Mouse (Mus musculus): ENCODE measurements around the gene Large1.
A peak's percentile ranks its signal among the peaks of the same experiment; 100 is the strongest.
"Not testable (repeated sequence)": the region's sequence is repeated elsewhere in the genome, so short reads cannot be mapped to it uniquely, and the experiment has no call there.

Gene Large1

DNA sequence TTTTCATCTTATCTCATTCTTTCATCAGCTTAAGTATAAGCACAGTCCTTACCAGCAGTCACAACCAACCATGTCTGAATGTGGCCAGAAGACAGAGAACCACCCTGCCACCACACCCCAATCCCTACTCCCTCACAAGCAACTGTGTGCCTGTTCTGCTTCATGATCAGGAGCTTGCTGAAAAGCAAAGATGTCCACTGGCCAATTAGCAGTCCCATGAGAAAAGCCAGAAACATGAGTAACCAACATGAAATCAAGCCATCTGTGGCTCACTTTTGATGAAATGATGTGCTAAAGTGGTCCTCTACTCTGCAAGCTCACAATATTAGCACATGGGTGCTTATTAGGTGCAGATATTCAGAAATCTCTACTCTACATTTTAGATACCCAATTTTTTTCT, 57.8 kb downstream of the Large1 start:
- DNase-seq (ENCODE audit: low spot score in 2 of 2) = no peak

DNA sequence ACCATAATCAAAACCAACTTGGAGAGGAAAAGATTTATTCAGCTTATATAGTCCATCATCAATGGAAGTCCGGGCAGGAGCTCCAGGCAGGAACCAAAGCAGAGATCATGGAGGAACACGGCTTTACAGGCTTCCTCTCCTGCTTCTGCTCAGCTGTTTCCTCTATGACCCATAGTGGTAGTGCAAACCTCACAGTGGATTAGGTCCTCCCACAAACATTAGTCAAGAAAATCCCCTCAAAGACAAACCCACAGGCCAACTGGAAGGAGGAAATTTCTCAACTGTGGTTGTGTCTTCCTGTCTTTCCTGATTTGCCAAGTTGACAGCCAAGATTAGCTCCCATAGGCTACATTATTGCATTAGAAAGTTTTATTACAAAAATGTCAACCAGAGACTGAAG, 59.7 kb downstream of the Large1 start:
- no peak for DNase-seq (ENCODE audit: low spot score in 2 of 2)

DNA sequence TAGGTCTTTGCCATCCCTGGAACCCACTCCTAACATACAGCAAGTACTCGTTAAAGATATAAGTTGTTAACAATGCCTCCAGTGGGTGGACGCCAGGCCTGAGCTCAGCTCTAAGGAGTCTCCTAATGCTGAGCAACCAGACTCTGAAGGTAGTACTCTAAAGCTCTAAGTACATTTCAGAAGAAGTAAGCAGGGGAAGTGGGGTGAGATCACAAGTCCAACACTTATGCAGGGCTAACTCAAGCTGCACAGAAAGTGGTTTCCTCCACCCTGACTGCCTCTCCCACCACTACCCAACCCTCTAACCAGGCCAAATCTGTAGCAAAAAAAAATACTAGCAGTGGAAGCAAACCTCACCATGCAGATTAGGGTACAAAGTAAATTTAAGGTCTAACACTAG, 61.7 kb downstream of the Large1 start:
- DNase-seq (ENCODE audit: low spot score in 2 of 2) = no peak

DNA sequence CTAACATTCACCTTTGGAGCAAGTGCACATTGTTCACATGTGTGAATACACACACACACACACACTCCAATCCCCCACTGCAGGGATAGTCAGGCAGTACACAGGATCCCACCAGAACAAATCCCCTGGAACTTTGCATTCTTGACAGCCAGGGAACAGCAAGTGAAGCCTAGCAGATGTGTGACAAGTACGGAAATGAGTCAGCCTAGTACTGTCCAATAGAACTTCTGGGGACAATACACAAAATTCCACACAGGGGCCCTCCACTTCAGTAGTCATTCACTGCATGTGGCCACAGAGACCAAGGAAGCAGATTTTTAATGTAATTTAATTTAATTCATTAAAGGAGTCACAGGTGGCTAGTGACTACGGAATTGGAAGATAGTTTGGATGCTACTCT, 62.7 kb downstream of the Large1 start:
- no peak for DNase-seq (ENCODE audit: low spot score in 2 of 2)

DNA sequence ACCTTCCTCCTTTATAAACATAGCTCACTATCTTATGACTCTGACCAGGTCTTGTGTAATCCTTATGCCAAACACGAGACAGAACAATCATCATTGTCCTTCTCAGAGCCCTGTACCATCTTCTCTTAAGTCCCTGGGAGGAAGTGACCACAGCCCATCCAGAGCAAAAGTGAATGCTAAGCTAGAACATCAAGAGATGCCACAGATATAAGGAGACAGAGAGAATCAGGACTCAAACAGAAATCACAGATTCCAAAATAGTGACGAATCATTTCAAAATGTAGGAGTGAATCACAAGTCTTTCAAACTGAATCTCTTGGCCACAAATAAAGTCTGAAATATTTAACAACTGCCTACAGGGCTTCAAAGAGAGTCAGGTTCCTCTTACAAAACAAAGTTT, 63.5 kb downstream of the Large1 start:
- DNase-seq (ENCODE audit: low spot score in 2 of 2) = no peak

DNA sequence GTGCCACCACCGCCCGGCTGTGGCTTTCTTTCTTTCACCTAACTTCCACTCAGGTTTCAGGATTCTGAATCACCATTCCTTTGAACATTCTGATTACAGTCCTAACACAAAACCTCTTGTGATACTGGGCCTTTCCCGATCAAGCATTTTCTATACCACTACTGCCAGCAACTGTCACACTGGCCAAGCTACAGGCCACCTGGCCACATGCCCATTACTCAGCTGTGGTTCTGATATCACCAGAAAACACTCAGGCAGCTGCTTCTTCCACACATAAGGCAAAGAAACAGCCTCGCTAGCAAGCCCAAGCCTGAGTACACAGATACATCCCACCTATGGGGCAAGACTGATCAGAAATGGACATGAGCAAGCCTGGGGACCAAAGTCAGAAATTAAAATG, 71.3 kb downstream of the Large1 start:
- no peak for DNase-seq (ENCODE audit: low spot score in 2 of 2)

DNA sequence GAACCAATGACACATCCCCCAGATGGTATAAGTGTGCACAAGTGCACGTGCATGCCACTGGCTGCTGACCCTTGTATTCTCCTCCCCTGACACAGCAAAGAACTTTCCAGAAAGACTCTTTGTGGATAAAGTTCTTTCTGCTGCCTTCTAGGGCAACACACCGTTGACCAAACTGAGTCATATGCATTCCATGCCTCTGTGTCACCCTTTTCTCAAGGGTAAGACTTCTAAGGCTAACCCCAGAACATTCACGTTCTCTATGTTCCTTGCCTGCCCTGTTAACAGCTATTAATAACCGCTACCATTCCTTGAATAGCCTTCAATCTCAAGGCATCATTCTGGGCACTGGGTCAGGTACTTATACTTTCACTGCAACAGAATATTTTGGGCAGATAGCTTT, 77.3 kb downstream of the Large1 start:
- no peak for DNase-seq (ENCODE audit: low spot score in 2 of 2)

DNA sequence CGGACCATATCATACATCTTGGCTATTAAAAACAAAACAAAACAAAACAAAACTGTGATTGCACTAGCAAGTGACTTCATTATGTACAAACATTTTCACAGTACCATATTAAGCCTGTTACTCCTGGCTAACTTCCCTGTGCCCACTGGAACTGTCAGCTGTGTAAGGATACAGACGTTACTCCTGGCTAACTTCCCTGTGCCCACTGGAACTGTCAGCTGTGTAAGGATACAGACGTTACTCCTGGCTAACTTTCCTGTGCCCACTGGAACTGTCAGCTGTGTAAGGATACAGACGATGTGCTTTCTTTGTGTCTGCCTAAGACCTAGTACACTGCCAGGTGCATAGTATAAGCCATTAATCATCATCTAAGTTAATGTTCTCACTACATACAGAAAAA, 77.9 kb downstream of the Large1 start:
- not testable (repeated sequence) for DNase-seq (ENCODE audit: low spot score in 2 of 2)

DNA sequence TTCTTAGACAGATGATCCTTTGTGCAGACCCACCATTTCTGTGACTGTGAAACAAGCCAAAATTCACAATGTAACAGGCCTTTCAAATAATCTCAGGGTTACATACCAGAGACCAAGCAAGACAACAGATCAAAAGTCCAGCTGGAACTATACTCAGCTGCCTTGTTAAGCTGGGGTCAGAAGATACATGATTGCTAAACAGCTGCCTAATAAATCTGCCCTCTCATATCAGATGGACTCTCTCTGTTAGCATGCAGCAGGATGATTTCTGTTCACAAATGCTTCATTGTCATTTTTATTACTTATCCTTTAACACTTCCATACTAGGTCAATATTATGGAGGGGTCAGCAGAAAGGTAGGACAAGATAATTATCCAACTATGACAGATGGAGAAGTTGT, 80.2 kb downstream of the Large1 start:
- no peak for DNase-seq (ENCODE audit: low spot score in 2 of 2)

DNA sequence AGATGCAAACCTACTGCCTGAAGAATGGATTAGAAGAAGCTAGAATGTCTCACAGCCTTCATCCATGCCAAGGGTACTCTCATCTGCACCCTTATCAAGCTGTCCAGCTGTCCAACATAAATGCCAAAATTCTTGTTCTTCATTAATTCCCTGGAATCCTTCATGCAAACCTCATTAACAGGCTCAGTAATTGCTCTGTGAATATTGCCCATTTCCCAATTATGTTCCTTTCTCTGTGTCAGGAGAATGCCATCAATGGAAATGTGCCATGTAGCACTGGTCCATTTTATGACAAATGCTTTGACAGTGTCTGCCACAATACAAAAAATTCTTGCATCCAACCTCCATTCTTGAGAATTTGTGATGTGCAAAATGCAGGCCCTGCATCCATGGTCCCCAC, 82.3 kb downstream of the Large1 start:
- no peak for DNase-seq (ENCODE audit: low spot score in 2 of 2)

DNA sequence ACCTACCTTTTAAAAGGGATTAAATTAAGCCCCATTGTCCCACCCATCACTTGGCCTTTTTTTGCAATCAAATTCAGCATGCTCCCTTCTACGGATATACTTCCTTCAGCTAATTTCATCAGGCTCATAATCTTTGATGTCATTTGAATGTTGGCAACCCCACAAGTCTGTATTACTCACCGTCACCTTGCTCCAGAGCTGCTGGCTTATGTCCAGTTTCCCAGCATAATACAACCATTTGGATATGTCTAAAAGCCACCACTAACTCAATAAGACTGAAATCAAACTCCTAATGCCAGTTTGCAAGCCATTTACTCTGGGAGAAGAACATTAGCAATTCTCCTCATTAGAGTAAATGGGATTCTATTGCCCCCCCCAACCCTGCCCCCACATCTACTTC, 95.4 kb downstream of the Large1 start:
- no peak for DNase-seq (ENCODE audit: low spot score in 2 of 2)

DNA sequence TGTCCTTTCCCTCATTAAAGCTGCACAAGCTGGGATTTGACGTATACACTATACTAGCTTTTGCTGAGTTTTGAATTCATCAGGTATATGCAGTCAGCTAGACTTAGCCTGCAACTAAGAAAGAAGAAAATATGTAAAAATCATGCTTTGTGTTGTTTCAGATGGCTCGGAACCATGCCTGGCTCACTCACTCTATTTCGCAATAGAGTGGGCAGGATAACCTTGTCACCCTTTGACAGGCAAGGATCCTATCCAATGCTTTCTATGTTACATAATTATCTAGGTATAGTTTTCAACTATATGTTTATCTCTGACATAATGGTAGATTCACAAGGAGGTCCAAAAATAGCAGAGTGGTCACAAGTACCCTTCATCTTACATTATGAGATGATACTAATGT, 109.2 kb downstream of the Large1 start:
- DNase-seq (ENCODE audit: low spot score in 2 of 2) = no peak

DNA sequence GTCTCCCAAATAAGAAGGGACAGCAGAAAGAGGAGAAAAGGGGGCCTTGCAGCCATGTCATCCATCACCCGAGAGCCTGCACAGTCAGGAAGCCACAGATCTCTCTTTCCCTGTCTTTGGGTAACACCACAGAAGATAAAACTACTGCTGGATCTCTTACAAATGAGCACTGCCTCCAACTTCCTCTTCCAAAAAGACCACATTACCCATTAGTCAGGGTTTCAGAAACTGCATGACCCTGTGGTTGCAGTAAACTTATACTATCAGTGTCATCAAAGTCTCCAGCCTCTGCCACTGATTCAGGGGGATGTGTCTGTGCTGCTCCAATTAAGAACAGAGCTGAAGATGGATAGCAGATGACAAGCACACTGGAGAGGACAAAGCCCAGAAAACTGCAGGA, 111.3 kb downstream of the Large1 start:
- no peak for DNase-seq (ENCODE audit: low spot score in 2 of 2)

DNA sequence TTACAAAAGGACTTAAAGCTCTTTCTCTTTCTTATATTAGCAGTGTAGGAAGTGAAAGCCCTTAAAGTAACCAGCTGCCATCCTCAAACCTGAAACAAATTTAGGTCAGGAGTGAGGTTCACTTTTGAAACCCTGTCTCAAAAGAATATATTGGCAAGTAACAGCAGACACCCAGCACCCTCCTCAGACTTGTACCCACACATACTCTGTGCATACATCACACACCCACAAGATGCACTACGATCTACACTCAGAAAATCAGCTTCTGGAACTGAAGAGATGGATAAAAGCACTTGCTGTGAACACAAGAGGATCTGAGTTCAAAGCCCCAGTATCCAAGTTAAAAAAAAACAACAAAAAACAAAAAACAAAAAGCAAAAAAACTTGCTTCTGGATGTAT, 119.1 kb downstream of the Large1 start:
- DNase-seq (ENCODE audit: low spot score in 2 of 2) = no peak

DNA sequence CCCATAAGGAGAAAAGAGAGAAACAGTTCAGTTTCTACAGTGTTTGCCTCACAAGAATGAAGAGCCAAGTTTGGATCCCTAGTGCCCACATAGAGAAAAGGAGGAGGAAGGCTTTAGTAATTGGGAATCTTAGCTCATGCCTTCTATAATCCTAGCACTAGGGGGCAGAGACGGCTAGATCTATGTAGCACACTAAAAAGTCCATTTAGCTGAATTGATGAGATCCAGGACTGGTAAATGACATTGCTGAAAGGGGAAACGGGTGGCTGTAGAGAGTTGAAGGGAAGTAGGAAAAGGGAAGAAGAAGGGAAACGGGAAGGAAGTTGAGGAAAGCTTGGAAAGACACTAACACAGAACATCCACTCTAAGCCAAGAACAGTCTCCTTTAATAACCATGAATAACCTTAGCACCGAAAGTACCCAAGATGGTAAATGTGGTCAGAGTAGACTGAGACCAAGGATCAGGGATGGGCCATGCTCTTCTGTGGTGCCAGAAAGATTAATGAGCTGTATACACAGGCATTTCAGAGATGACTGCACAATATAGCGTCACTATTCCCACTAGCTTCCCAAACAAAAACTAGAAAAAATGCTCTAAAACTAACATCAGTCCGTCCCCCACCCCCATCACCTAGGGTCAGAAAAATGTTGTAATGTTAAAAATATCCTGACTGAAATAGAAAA, 119.8 kb downstream of the Large1 start:
- peak; percentile 71 to 76 for DNase-seq (ENCODE audit: low spot score in 2 of 2)

DNA sequence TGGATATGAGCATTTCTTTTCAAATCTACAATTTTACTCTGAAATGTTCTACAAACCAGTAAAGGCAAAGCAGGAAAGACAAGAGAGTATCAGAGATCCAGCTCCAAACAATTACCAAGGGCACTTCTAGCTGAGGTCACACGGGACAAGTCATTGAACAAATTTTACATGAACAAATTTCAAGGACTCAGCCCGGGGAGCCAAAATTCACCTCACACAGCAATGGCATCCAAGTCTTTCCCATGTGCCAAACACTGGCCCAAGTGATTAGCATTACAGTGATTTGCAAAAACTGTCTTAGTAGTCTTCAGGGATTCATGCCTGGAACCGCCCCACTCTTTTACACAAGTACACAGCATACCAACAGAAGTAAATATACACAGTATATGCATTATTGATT, 126.5 kb downstream of the Large1 start:
- no peak for DNase-seq (ENCODE audit: low spot score in 2 of 2)

DNA sequence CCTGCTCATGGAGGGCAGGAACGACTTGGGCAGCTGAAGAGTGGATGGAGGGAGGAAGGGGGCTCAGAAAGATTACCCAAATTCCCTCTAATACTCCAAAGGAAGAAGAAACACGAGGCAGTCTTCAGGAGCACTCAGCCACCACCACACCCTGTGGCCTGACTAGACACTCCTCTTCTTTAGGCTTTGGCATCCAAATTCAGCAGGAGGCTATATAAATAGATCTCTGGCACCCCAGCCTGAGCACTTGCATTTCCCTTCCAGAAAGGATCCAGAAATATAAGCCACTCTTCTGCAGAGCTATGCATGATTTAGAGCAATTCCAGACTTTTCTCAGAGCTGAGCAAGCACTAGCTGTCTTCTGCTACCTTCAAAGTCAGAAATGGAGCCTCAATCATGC, 127.7 kb downstream of the Large1 start:
- DNase-seq (ENCODE audit: low spot score in 2 of 2) = peak; percentile 26 to 33

DNA sequence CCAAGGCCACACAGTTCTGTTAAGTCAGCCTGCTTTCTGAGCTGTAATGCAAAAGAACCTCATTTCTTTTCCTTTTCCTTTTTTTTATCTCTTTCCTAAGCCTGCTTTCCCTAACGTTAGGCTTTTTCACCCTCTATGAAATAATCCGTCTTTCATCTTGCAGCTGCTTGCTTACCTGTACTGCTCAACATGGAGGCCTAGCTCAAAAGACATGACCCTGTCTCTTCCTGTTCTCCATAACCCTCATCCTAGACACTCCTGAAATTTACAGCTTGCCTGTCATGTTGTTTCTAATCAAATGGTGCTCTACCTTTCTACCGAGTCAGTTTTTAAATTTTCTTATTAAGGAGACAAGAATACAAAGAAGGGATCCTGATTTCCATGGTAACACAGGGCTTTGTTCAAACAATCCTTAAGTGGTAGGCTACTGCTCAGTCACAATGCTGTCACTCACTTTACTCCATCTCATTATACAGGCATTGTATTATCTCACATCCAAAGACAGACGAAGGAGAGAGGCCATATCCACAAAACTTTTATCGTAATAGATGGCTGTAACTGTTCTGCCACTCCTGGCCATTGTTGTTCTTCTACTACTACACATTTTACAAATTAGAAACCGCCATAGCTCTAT, 134.0 kb downstream of the Large1 start:
- DNase-seq (ENCODE audit: low spot score in 2 of 2) = no peak

DNA sequence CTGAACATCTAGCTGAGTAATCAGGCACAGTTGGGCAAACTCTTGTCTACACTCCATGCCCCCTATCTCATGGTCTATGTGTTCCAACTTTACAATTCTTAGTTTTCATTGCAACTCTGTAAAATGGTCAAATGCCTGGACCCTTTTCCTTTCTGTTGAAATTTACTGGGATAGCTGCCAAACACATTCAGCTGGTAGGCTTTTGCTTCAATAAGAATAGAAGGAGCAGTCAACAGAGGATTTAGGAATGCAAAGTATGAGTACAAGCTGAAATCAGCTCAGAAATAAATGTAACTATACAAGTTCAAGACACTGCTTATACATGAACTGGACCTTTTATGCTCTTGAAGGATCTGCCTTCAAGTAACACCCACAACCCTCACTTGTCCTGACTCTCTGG, 146.5 kb downstream of the Large1 start:
- DNase-seq (ENCODE audit: low spot score in 2 of 2) = no peak

DNA sequence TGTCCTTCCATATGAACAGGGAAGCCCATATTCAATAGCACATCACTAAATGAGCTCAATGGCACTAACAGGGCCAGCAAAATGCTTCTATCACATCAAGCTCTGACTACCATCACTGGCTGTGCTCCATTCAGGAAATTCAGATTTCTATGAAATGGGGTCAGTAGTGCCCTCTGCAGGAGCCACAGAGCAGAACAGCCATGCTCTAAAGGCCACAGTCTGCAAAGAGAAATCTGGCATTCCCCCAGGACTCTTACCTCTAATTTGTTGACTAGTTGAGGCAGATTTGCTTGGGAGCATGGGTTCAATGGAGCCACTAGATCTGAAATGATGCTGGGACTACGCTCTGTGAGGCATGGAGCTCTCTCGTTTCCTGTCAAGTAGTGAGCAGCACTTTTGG, 151.5 kb downstream of the Large1 start:
- no peak for DNase-seq (ENCODE audit: low spot score in 2 of 2)

DNA sequence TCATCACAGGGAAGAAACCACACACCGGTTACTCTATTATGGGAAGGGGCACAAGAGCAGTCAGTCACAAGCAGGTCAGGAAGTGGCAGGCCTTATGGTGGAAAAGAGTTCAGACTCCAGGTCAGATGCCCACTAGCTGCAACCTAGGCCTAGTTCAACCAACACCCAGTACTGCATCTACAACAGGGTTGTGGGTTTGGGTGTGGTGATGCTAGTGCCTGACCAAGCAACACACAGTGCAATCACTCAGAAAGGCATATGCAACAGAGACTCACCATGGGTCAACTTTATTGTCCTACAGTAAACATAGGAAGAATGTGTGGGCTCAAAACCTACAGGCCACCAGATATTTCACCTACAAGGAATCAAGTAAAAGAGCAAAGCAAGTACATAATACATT, 155.6 kb downstream of the Large1 start:
- DNase-seq (ENCODE audit: low spot score in 2 of 2) = no peak

DNA sequence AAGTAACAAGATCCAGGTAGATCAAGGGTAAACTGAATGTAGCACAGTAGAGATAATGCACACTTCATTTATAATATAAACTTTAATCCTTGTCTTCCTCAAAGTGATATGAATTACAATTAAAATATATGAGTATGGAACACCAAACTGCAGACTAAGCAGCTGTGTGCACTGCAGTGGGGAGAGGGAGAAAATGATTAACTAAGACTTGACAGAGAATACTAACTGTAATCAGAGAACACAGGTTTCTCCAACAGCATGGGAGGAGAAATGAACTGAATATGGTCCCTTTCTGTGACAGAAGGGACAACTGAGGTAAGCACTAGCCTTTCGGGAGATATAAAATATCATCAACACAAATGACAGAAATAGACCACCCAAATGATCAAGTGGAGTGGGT, 164.7 kb downstream of the Large1 start:
- DNase-seq (ENCODE audit: low spot score in 2 of 2) = no peak

DNA sequence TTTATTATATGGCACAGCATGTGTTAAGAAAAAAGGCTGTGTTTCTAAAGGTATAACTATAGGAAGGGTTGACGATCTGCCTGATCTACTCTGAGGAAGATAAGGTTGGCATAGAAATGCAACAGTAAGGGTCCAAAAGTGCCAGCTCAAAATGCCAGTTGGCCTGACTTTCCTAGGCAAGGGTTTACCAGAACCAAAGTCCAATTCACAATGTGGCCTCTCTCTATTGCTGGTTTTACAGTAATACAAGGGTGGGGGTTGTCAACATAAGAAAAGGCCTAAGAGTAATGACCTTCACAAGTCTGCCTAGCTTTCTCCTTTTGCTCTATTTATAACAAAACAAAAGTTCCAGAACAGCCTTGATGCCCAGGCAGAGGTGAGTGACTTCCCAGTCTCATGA, 166.0 kb downstream of the Large1 start:
- DNase-seq (ENCODE audit: low spot score in 2 of 2) = no peak

DNA sequence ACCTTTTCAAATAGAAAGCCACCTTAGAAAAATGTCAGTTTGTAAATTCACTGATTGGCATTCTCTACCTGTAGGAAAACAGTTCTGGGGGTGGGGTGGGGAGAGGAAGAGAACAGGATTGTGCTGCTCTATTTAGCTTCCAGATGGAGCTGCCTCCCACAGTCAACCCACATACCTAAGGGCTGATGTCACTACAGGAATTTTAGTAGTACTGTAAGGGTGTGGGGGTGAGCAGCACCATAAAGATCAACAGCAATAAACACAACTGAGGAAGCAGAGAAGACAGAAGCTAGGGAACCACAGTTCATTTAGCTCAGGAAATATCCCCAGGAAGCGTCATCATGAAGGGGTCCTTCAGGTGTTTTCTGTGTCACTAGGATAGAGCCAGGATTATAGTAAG, 174.9 kb downstream of the Large1 start:
- DNase-seq (ENCODE audit: low spot score in 2 of 2) = peak; percentile 51 to 58

All from right cerebral cortex, adult 2 months (tissue).